In genomic region chr11:76671871-76672475, GRCm38 (mm10) we compare ENCODE assay signal across 9 mouse cellular contexts. TPM values are rescaled to one million over a fixed set of nuclear protein-coding genes. Genes with fewer than 3 reads are reported as not detected.
DNase-seq lines count a peak whose midpoint lies in the region; ATAC-seq and TF ChIP-seq lines count a peak whose summit lies in the region.
"Had no signal": no experiment of that assay in that cellular context is flagged by ENCODE, and none has a peak within 500 bp of the region (broad histone marks: within the 10 kb centered on the region; RNA-seq: fewer than 3 reads in every experiment).

Gene Bhlha9 (plus strand): TSS chr11:76672470.

- H3K36me3 ChIP-seq in lung, embryonic 14.5 days (ENCODE audit: insufficient read depth): no peaks in the 10 kb centered on the region
- H3K36me3 ChIP-seq in hindbrain, embryonic 15.5 days: no peaks in the 10 kb centered on the region
- no peaks in the 10 kb centered on the region for H3K36me3 ChIP-seq in neural tube, embryonic 14.5 days (ENCODE audit: control insufficient read depth, insufficient read depth, low read length)

- H3K9ac ChIP-seq in lung, embryonic 14.5 days: peak within 1 kb of the TSS; percentile 34
- peak within 1 kb of the TSS; percentile 53 for H3K9ac ChIP-seq in hindbrain, embryonic 15.5 days
- peak within 1 kb of the TSS; percentile 48 for H3K9ac ChIP-seq in neural tube, embryonic 14.5 days (replicated peaks; ENCODE audit: low read depth, low read length)

- H3K4me1 ChIP-seq in lung, embryonic 14.5 days (ENCODE audit: insufficient read depth): no peaks in the 10 kb centered on the region
- H3K4me1 ChIP-seq in hindbrain, embryonic 15.5 days (replicated peaks): peaks cover 13% of the 10 kb centered on the region
- no peaks in the 10 kb centered on the region; the same call in 1 of the 2 replicates for H3K4me1 ChIP-seq in neural tube, embryonic 14.5 days (ENCODE audit: control insufficient read depth, insufficient read depth, low read length)

- peaks cover 61% of the 10 kb centered on the region for H3K27me3 ChIP-seq in lung, embryonic 14.5 days (ENCODE audit: insufficient read depth, low read length)
- H3K27me3 ChIP-seq in hindbrain, embryonic 15.5 days: peaks cover 72% of the 10 kb centered on the region
- peaks cover 28% of the 10 kb centered on the region for H3K27me3 ChIP-seq in neural tube, embryonic 14.5 days (ENCODE audit: control insufficient read depth, insufficient read depth, low read length)

- no peak for ATAC-seq in lung, embryonic 14.5 days (ENCODE audit: insufficient read depth)
- no peak for ATAC-seq in hindbrain, embryonic 15.5 days (ENCODE audit: low FRiP score, low read depth)
- ATAC-seq in neural tube, embryonic 14.5 days (ENCODE audit: low read depth): no peak

- DNase-seq in lung, embryonic 14.5 days: no peak
- no peak for DNase-seq in lung, postnatal 14 days
- peak; percentile 80 to 82 for DNase-seq in cerebellum, postnatal 25 days
- no peak for DNase-seq in adrenal gland, adult 2 months
- DNase-seq in kidney, adult 18-20 months: no peak
- DNase-seq in heart, postnatal 4 days: no peak

- WGBS in lung, embryonic 14.5 days: 59% methylated on average over 15 of the region's 15 CpGs
- whole genome bisulfite sequencing in hindbrain, embryonic 15.5 days: 55% methylated on average over 15 of the region's 15 CpGs
- 54% methylated on average over 15 of the region's 15 CpGs for WGBS in neural tube, embryonic 14.5 days

- H3K4me3 ChIP-seq in lung, embryonic 14.5 days (ENCODE audit: low read depth, low read length): peak within 1 kb of the TSS; percentile 36
- H3K4me3 ChIP-seq in hindbrain, embryonic 15.5 days: peak within 1 kb of the TSS; percentile 40
- H3K4me3 ChIP-seq in neural tube, embryonic 14.5 days (ENCODE audit: low read depth, low read length): peak within 1 kb of the TSS; percentile 34
- H3K4me3 ChIP-seq: myocyte had no signal

- no peak for TF ChIP-seq CTCF in lung, embryonic 14.5 days (IDR thresholded peaks at IDR 0.05; ENCODE audit: low read depth)

- no peak within 1 kb of the TSS for H3K27ac ChIP-seq in lung, embryonic 14.5 days (ENCODE audit: low read depth)
- no peak within 1 kb of the TSS for H3K27ac ChIP-seq in hindbrain, embryonic 15.5 days (replicated peaks)
- no peak within 1 kb of the TSS for H3K27ac ChIP-seq in neural tube, embryonic 14.5 days (ENCODE audit: low read depth, low read length)

- H3K4me2 ChIP-seq in lung, embryonic 14.5 days: peak within 1 kb of the TSS; percentile 68
- peak within 1 kb of the TSS; percentile 86 for H3K4me2 ChIP-seq in hindbrain, embryonic 15.5 days
- H3K4me2 ChIP-seq in neural tube, embryonic 14.5 days (ENCODE audit: low read depth, low read length): peak within 1 kb of the TSS; percentile 72

- no peaks in the 10 kb centered on the region for H3K9me3 ChIP-seq in lung, embryonic 14.5 days (ENCODE audit: low read depth, low read length)
- H3K9me3 ChIP-seq in hindbrain, embryonic 15.5 days: no peaks in the 10 kb centered on the region
- H3K9me3 ChIP-seq in neural tube, embryonic 14.5 days (ENCODE audit: control insufficient read depth, low read length): no peaks in the 10 kb centered on the region

RNA-seq across cellular contexts. Expression of gene Bhlha9, which starts in this region (rescaled TPM):
- not detected in 2 replicates for polyA plus RNA-seq in lung, embryonic 14.5 days (2014; fragmentation: Nextera tagmentation; extraction: Ambion mirVana)
- 1.3 and 1.7 TPM in 2 replicates for polyA plus RNA-seq in hindbrain, embryonic 15.5 days (2015; fragmentation: Nextera tagmentation; extraction: Ambion mirVana)
- polyA plus RNA-seq in neural tube, embryonic 14.5 days (2014; fragmentation: Nextera tagmentation; extraction: Ambion mirVana): 1.2 and 1.4 TPM in 2 replicates
- total RNA-seq in adrenal gland, adult 2 months (2021): not detected
- polyA plus RNA-seq in adrenal gland, adult 2 months (2012; rRNA removed): 0.21 TPM in 1 of 2 replicates, not detected in the other
- total RNA-seq in heart, postnatal 4 days (2021): not detected
- polyA plus RNA-seq: myocyte had no signal

Comparison
In these comparisons a context has a peak if more than half of its experiments do, and no peak if none do; other contexts are left out.
1. DNase-seq: peak in cerebellum, postnatal 25 days (2 of 2); none in lung, embryonic 14.5 days (single experiment), lung, postnatal 14 days (single experiment), adrenal gland, adult 2 months (single experiment), kidney, adult 18-20 months (single experiment) and heart, postnatal 4 days (single experiment).
2. Peak in every context shown above with its lines, with median percentiles within 50 percentile points of each other: H3K4me2 ChIP-seq, H3K4me3 ChIP-seq and H3K9ac ChIP-seq.